In the genomic region with DNA sequence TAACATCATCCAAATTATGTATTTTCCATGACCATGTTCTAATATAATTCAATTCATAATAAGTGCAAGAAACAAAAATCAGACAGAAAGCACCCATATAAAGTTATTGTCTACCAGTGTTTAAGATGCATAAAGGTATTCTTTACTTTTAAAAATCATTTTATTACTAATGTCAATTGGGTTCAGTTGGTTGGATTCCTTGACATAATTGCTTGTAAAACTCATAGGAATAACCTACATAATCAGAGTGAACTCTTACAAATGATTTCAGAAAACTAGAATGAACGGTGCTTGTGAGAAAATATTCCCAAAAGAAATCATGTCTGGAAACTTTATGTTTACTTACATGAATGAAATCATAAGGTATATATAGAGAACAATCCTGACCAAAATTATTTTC, we compare ENCODE assay signal across 19 mouse cellular contexts. TPM values are rescaled to one million over a fixed set of nuclear protein-coding genes. Genes with fewer than 3 reads are reported as not detected.
"Had no signal": no experiment of that assay in that cellular context is flagged by ENCODE, and none has a peak within 500 bp of the region (broad histone marks: within the 10 kb centered on the region; RNA-seq: fewer than 3 reads in every experiment).

TSS of gene Vmn2r79 (plus strand) at position 301 of the 400 bp plus-strand sequence.

RNA-seq across cellular contexts. Expression of gene Vmn2r79, which starts in this region (rescaled TPM):
- polyA plus RNA-seq: cortical plate, adult 2 months; embryonic facial prominence, embryonic 10.5 days; embryonic facial prominence, embryonic 11.5 days; embryonic facial prominence, embryonic 12.5 days; embryonic facial prominence, embryonic 13.5 days; embryonic facial prominence, embryonic 14.5 days; embryonic facial prominence, embryonic 15.5 days; erythroblast, embryonic 14.5 days; forebrain, embryonic 10.5 days; forebrain, embryonic 11.5 days; forebrain, embryonic 12.5 days; forebrain, embryonic 13.5 days; forebrain, embryonic 14.5 days; forebrain, embryonic 15.5 days; forebrain, embryonic 16.5 days; forebrain, postnatal 0 days; frontal cortex, adult 2 months; gonadal fat pad, adult 2 months; heart, adult 2 months had no signal
